Mouse (Mus musculus): ENCODE measurements around the gene Adamtsl3. TPM values are rescaled to one million over a fixed set of nuclear protein-coding genes. Genes with fewer than 3 reads are reported as not detected.

Gene Adamtsl3
- polyA plus RNA-seq, 1 experiment from 2014 or later, result 0.32 TPM

- H3K36me3 ChIP-seq (ENCODE audit: control insufficient read depth, insufficient read depth), result no peaks in the 10 kb centered on the region
- H3K9ac ChIP-seq (replicated peaks; ENCODE audit: low read depth, low read length), result no peak overlapping the region
- H3K27ac ChIP-seq (ENCODE audit: low read length), result no peak overlapping the region
- H3K4me3 ChIP-seq (replicated peaks; ENCODE audit: low read length), result no peak overlapping the region
- 95% methylated on average over 2 of the region's 2 CpGs for WGBS
- no peak for ATAC-seq
- no peak overlapping the region for H3K4me2 ChIP-seq (ENCODE audit: low read length)
- no peaks in the 10 kb centered on the region for H3K9me3 ChIP-seq (ENCODE audit: control insufficient read depth, low read length)
- no peaks in the 10 kb centered on the region for H3K27me3 ChIP-seq (replicated peaks; ENCODE audit: control insufficient read depth, insufficient read depth, low read length)
- H3K4me1 ChIP-seq (replicated peaks; ENCODE audit: control insufficient read depth, insufficient read depth, low read length), result 0 out of 2 replicates have a peak, but pooled peaks cover 5% of the 10 kb centered on the region
Observed at GRCm38 (mm10) chr7:82423602-82424001, 88.1 kb downstream of the Adamtsl3 start.

- H3K9ac ChIP-seq (replicated peaks; ENCODE audit: low read depth, low read length), result no peak overlapping the region
- no peak overlapping the region for H3K27ac ChIP-seq (ENCODE audit: low read length)
- H3K27me3 ChIP-seq (replicated peaks; ENCODE audit: control insufficient read depth, insufficient read depth, low read length), result no peaks in the 10 kb centered on the region
- 95% methylated on average over 1 of the region's 1 CpGs for WGBS
- H3K4me2 ChIP-seq (ENCODE audit: low read length), result no peak overlapping the region
- no peak for ATAC-seq
- H3K4me3 ChIP-seq (replicated peaks; ENCODE audit: low read length), result no peak overlapping the region
- 0 out of 2 replicates have a peak, but pooled peaks cover 5% of the 10 kb centered on the region for H3K4me1 ChIP-seq (replicated peaks; ENCODE audit: control insufficient read depth, insufficient read depth, low read length)
- H3K36me3 ChIP-seq (ENCODE audit: control insufficient read depth, insufficient read depth), result no peaks in the 10 kb centered on the region
- no peaks in the 10 kb centered on the region for H3K9me3 ChIP-seq (ENCODE audit: control insufficient read depth, low read length)
Observed at GRCm38 (mm10) chr7:82424281-82424680, 88.8 kb downstream of the Adamtsl3 start.

DNA sequence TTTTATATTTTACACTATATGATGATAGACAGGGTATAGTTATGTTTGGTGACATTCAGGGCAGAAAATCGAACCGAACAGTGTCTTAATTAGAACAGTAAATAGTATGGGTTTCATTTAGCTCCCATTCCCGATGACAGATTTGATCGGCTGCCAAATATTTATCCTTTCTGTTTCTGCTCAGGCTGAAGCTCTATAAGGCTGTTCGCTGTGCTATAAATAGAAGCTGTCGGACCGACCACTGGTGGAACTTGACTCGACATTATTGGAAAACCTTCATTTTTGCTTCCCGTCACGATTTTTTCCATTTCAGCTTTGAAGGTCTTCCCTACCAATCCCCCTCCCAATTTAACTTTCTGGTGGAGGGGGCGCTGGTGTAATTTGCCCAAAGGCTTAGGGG is 89.9 kb downstream of the Adamtsl3 start:
- no peak overlapping the region for H3K4me3 ChIP-seq (replicated peaks; ENCODE audit: low read length)
- H3K27me3 ChIP-seq (replicated peaks; ENCODE audit: control insufficient read depth, insufficient read depth, low read length), result no peaks in the 10 kb centered on the region
- H3K4me2 ChIP-seq (ENCODE audit: low read length), result no peak overlapping the region
- no peak overlapping the region for H3K9ac ChIP-seq (replicated peaks; ENCODE audit: low read depth, low read length)
- peak; percentile 65 for ATAC-seq
- H3K27ac ChIP-seq (ENCODE audit: low read length), result no peak overlapping the region
- 0 out of 2 replicates have a peak, but pooled peaks cover 5% of the 10 kb centered on the region for H3K4me1 ChIP-seq (replicated peaks; ENCODE audit: control insufficient read depth, insufficient read depth, low read length)
- no peaks in the 10 kb centered on the region for H3K36me3 ChIP-seq (ENCODE audit: control insufficient read depth, insufficient read depth)
- WGBS, result 34% methylated on average over 11 of the region's 11 CpGs
- no peaks in the 10 kb centered on the region for H3K9me3 ChIP-seq (ENCODE audit: control insufficient read depth, low read length)

- Histone ChIP-seq H3K27ac (ENCODE audit: low read length) (no peak overlapping the region), H3K9ac (replicated peaks; ENCODE audit: low read depth, low read length) (no peak overlapping the region), H3K36me3 (ENCODE audit: control insufficient read depth, insufficient read depth) (no peaks in the 10 kb centered on the region), H3K4me2 (ENCODE audit: low read length) (no peak overlapping the region), H3K4me1 (replicated peaks; ENCODE audit: control insufficient read depth, insufficient read depth, low read length) (0 out of 2 replicates have a peak, but pooled peaks cover 3% of the 10 kb centered on the region), H3K4me3 (replicated peaks; ENCODE audit: low read length) (no peak overlapping the region), H3K27me3 (replicated peaks; ENCODE audit: control insufficient read depth, insufficient read depth, low read length) (no peaks in the 10 kb centered on the region), H3K9me3 (ENCODE audit: control insufficient read depth, low read length) (no peaks in the 10 kb centered on the region)
- WGBS, result 83% methylated on average over 4 of the region's 4 CpGs
- ATAC-seq, result no peak
Observed at GRCm38 (mm10) chr7:82429447-82429846, 94.0 kb downstream of the Adamtsl3 start.

- H3K9me3 ChIP-seq (ENCODE audit: control insufficient read depth, low read length), result no peaks in the 10 kb centered on the region
- 75% methylated on average over 2 of the region's 2 CpGs for WGBS
- H3K27me3 ChIP-seq (replicated peaks; ENCODE audit: control insufficient read depth, insufficient read depth, low read length), result no peaks in the 10 kb centered on the region
- no peak overlapping the region for H3K4me2 ChIP-seq (ENCODE audit: low read length)
- no peak overlapping the region for H3K9ac ChIP-seq (replicated peaks; ENCODE audit: low read depth, low read length)
- no peak overlapping the region for H3K4me3 ChIP-seq (replicated peaks; ENCODE audit: low read length)
- H3K4me1 ChIP-seq (replicated peaks; ENCODE audit: control insufficient read depth, insufficient read depth, low read length), result no peaks in the 10 kb centered on the region
- H3K36me3 ChIP-seq (ENCODE audit: control insufficient read depth, insufficient read depth), result no peaks in the 10 kb centered on the region
- no peak for ATAC-seq
- no peak overlapping the region for H3K27ac ChIP-seq (ENCODE audit: low read length)
Observed at GRCm38 (mm10) chr7:82431572-82431971, 96.1 kb downstream of the Adamtsl3 start.

- 92% methylated on average over 2 of the region's 2 CpGs for WGBS
- H3K27me3 ChIP-seq (replicated peaks; ENCODE audit: control insufficient read depth, insufficient read depth, low read length), result no peaks in the 10 kb centered on the region
- H3K9me3 ChIP-seq (ENCODE audit: control insufficient read depth, low read length), result no peaks in the 10 kb centered on the region
- no peak overlapping the region for H3K27ac ChIP-seq (ENCODE audit: low read length)
- no peaks in the 10 kb centered on the region for H3K36me3 ChIP-seq (ENCODE audit: control insufficient read depth, insufficient read depth)
- H3K4me1 ChIP-seq (replicated peaks; ENCODE audit: control insufficient read depth, insufficient read depth, low read length), result no peaks in the 10 kb centered on the region
- H3K9ac ChIP-seq (replicated peaks; ENCODE audit: low read depth, low read length), result no peak overlapping the region
- no peak for ATAC-seq
- no peak overlapping the region for H3K4me2 ChIP-seq (ENCODE audit: low read length)
- H3K4me3 ChIP-seq (replicated peaks; ENCODE audit: low read length), result no peak overlapping the region
Observed at GRCm38 (mm10) chr7:82433226-82433625, 97.7 kb downstream of the Adamtsl3 start.

- Histone ChIP-seq H3K9me3 (ENCODE audit: control insufficient read depth, low read length) (no peaks in the 10 kb centered on the region), H3K4me2 (ENCODE audit: low read length) (no peak overlapping the region), H3K36me3 (ENCODE audit: control insufficient read depth, insufficient read depth) (no peaks in the 10 kb centered on the region), H3K4me1 (replicated peaks; ENCODE audit: control insufficient read depth, insufficient read depth, low read length) (no peaks in the 10 kb centered on the region), H3K9ac (replicated peaks; ENCODE audit: low read depth, low read length) (no peak overlapping the region), H3K27me3 (replicated peaks; ENCODE audit: control insufficient read depth, insufficient read depth, low read length) (no peaks in the 10 kb centered on the region), H3K27ac (ENCODE audit: low read length) (no peak overlapping the region), H3K4me3 (replicated peaks; ENCODE audit: low read length) (no peak overlapping the region)
- 66% methylated on average over 2 of the region's 2 CpGs for WGBS
- no peak for ATAC-seq
Observed at GRCm38 (mm10) chr7:82458376-82458775, 122.9 kb downstream of the Adamtsl3 start.

DNA sequence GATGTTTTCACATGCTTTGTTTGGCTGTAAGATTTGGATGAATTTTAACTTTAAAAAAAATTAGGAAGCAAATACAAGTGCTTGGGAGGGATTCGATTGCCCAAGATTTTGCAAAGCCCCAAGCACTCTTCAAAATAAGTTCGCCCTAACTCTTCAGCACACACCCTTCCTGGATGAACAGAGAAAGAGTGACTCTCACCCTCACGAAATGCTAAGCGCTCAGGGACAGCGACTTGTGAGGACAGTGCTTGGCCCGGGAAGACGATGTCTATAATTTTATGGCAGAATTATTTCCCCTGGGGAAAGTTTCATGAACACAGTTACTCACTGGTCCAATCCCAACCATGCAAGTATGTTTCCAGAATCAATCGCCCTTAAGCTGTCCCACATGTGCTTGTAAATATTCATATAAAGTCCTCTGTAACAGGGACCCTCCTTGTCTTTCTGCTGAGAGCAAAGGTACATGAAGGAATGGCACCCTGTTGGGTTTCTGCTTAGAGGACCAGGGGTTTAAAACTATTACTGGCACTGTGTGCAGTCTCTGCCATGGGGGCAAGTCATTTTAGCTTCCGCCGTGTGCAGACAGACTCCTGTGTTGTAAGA is 127.5 kb downstream of the Adamtsl3 start:
- no peak for ATAC-seq
- Histone ChIP-seq H3K9ac (replicated peaks; ENCODE audit: low read depth, low read length) (no peak overlapping the region), H3K4me1 (replicated peaks; ENCODE audit: control insufficient read depth, insufficient read depth, low read length) (no peaks in the 10 kb centered on the region), H3K27me3 (replicated peaks; ENCODE audit: control insufficient read depth, insufficient read depth, low read length) (no peaks in the 10 kb centered on the region), H3K9me3 (ENCODE audit: control insufficient read depth, low read length) (no peaks in the 10 kb centered on the region), H3K27ac (ENCODE audit: low read length) (no peak overlapping the region), H3K36me3 (ENCODE audit: control insufficient read depth, insufficient read depth) (no peaks in the 10 kb centered on the region), H3K4me2 (ENCODE audit: low read length) (no peak overlapping the region), H3K4me3 (replicated peaks; ENCODE audit: low read length) (no peak overlapping the region)
- WGBS, result 94% methylated on average over 10 of the region's 10 CpGs

- H3K4me1 ChIP-seq (replicated peaks; ENCODE audit: control insufficient read depth, insufficient read depth, low read length), result no peaks in the 10 kb centered on the region
- no peak overlapping the region for H3K4me3 ChIP-seq (replicated peaks; ENCODE audit: low read length)
- no peak overlapping the region for H3K4me2 ChIP-seq (ENCODE audit: low read length)
- H3K36me3 ChIP-seq (ENCODE audit: control insufficient read depth, insufficient read depth), result no peaks in the 10 kb centered on the region
- WGBS, result 85% methylated on average over 2 of the region's 2 CpGs
- ATAC-seq, result no peak
- H3K27ac ChIP-seq (ENCODE audit: low read length), result no peak overlapping the region
- no peak overlapping the region for H3K9ac ChIP-seq (replicated peaks; ENCODE audit: low read depth, low read length)
- H3K9me3 ChIP-seq (ENCODE audit: control insufficient read depth, low read length), result no peaks in the 10 kb centered on the region
- H3K27me3 ChIP-seq (replicated peaks; ENCODE audit: control insufficient read depth, insufficient read depth, low read length), result no peaks in the 10 kb centered on the region
Observed at GRCm38 (mm10) chr7:82464364-82464763, 128.9 kb downstream of the Adamtsl3 start.

DNA sequence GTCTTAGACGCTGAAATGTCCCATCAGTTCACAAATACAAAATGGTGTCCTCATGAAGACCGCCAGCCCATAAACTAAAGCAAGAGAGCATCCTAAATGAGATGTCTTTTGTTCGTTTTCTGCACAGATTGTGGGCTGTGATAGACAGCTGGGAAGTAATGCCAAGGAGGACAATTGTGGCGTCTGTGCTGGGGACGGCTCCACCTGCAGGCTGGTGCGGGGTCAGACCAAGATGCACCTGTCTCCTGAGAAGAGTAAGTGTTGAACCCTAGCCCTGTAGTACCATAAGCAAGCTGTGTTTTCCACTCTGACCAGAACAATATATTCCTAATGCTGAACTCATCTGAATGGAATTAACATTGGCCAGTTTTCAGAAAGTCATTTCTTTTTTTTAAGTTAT is 129.9 kb downstream of the Adamtsl3 start:
- WGBS, result 52% methylated on average over 6 of the region's 6 CpGs
- Histone ChIP-seq H3K36me3 (ENCODE audit: control insufficient read depth, insufficient read depth) (no peaks in the 10 kb centered on the region), H3K27ac (ENCODE audit: low read length) (no peak overlapping the region), H3K27me3 (replicated peaks; ENCODE audit: control insufficient read depth, insufficient read depth, low read length) (no peaks in the 10 kb centered on the region), H3K4me2 (ENCODE audit: low read length) (no peak overlapping the region), H3K4me3 (replicated peaks; ENCODE audit: low read length) (no peak overlapping the region), H3K9ac (replicated peaks; ENCODE audit: low read depth, low read length) (no peak overlapping the region), H3K9me3 (ENCODE audit: control insufficient read depth, low read length) (no peaks in the 10 kb centered on the region), H3K4me1 (replicated peaks; ENCODE audit: control insufficient read depth, insufficient read depth, low read length) (no peaks in the 10 kb centered on the region)
- ATAC-seq, result no peak

Data from forebrain, embryonic 16.5 days (tissue).